Mouse (Mus musculus) forebrain, embryonic 14.5 days (tissue): ENCODE measurements around the gene Slit2. TPM values are rescaled to one million over a fixed set of nuclear protein-coding genes. Genes with fewer than 3 reads are reported as not detected.
A peak's percentile ranks its signal among the peaks of the same experiment; 100 is the strongest.

ENCODE experiments used
- ATAC-seq: fragments of 200-750 bp; cut with Nextera tagmentation; 2 replicates; pipeline ENCODE4 v1.8.0; 2017; ENCODE audit warnings: mild to moderate bottlenecking, moderate library complexity
- DNase-seq: peaks from one replicate; pipeline ENCODE4 v3.0.0-alpha.2; 2015; ENCODE audit warnings: low spot score
- H3K27ac ChIP-seq: fragments of 300-500 bp; sonication (generic); 2 replicates; pipeline ENCODE4 v1.5.1; 2014; ENCODE audit warnings: low read depth, mild to moderate bottlenecking, control low read depth, low read length, moderate library complexity
- H3K27me3 ChIP-seq: fragments of 300-500 bp; sonication (generic); replicated peaks from 2 replicates; pipeline ENCODE4 v1.6.1; 2014; ENCODE audit warnings: low read length, control low read depth, mixed read lengths; ENCODE audit not compliant: control insufficient read depth, insufficient read depth
- H3K36me3 ChIP-seq: fragments of 300-500 bp; sonication (generic); 2 replicates; pipeline ENCODE4 v1.6.1; 2014; ENCODE audit warnings: low read length, control low read depth; ENCODE audit not compliant: control insufficient read depth, insufficient read depth
- H3K4me1 ChIP-seq: fragments of 300-500 bp; sonication (generic); 2 replicates; pipeline ENCODE4 v1.6.1; 2014; ENCODE audit warnings: antibody characterized with exemption, low read length, control low read depth; ENCODE audit not compliant: control insufficient read depth, insufficient read depth
- H3K4me2 ChIP-seq: fragments of 300-500 bp; sonication (generic); 2 replicates; pipeline ENCODE4 v1.6.1; 2014; ENCODE audit warnings: mild to moderate bottlenecking, control low read depth, low read length
- H3K4me3 ChIP-seq: fragments of 300-500 bp; sonication (generic); 2 replicates; pipeline ENCODE4 v1.5.1; 2014; ENCODE audit warnings: low read depth, low read length, control low read depth
- H3K9ac ChIP-seq: fragments of 300-500 bp; sonication (generic); 2 replicates; pipeline ENCODE4 v1.6.1; 2014; ENCODE audit warnings: mild to moderate bottlenecking, low read length, control low read depth, moderate library complexity
- H3K9me3 ChIP-seq: fragments of 300-500 bp; sonication (generic); replicated peaks from 2 replicates; pipeline ENCODE4 v1.6.1; 2016; ENCODE audit warnings: low read length, control low read depth, mixed read lengths; ENCODE audit not compliant: control insufficient read depth
- WGBS: fragments of 180-500 bp; shearing (Covaris S2); extraction: QIAGEN DNeasy Blood & Tissue Kit; methylation state at CpG from one replicate; pipeline ENCODE4 v1.1.7; 2014; 5-methylcytosine and 5-hydroxymethylcytosine counted together
- polyA plus RNA-seq: library from polyadenylated mRNA; unstranded; fragments of >200 nt; fragmentation: Nextera tagmentation; extraction: Ambion mirVana; gene quantifications from 2 replicates; pipeline ENCODE4 v1.2.1, GENCODE M21; 2014

The Slit2 gene
- polyA plus RNA-seq, 1 experiment from 2014 or later = 10.0 TPM

GRCm38 (mm10) chr5:48034875-48035274, 51.9 kb downstream of the Slit2 start:
- Histone ChIP-seq H3K36me3 (no peaks in the 10 kb centered on the region), H3K27me3 (no peaks in the 10 kb centered on the region), H3K9me3 (no peaks in the 10 kb centered on the region), H3K4me1 (no peaks in the 10 kb centered on the region), H3K4me2 (no peak overlapping the region), H3K4me3 (no peak overlapping the region), H3K27ac (no peak overlapping the region), H3K9ac (no peak overlapping the region)
- DNase-seq = no peak
- ATAC-seq = no peak
- whole genome bisulfite sequencing = 92% methylated on average over 1 of the region's 1 CpGs

GRCm38 (mm10) chr5:48038033-48038432, 55.1 kb downstream of the Slit2 start:
- DNase-seq (peak; percentile 59), ATAC-seq (peak; percentile 63; the same call in 1 of the 2 replicates)
- Histone ChIP-seq H3K9me3 (no peaks in the 10 kb centered on the region), H3K27me3 (no peaks in the 10 kb centered on the region), H3K27ac (no peak overlapping the region), H3K36me3 (no peaks in the 10 kb centered on the region), H3K4me3 (no peak overlapping the region), H3K4me2 (no peak overlapping the region), H3K9ac (no peak overlapping the region), H3K4me1 (no peaks in the 10 kb centered on the region)
- WGBS = 47% methylated on average over 5 of the region's 5 CpGs

DNA sequence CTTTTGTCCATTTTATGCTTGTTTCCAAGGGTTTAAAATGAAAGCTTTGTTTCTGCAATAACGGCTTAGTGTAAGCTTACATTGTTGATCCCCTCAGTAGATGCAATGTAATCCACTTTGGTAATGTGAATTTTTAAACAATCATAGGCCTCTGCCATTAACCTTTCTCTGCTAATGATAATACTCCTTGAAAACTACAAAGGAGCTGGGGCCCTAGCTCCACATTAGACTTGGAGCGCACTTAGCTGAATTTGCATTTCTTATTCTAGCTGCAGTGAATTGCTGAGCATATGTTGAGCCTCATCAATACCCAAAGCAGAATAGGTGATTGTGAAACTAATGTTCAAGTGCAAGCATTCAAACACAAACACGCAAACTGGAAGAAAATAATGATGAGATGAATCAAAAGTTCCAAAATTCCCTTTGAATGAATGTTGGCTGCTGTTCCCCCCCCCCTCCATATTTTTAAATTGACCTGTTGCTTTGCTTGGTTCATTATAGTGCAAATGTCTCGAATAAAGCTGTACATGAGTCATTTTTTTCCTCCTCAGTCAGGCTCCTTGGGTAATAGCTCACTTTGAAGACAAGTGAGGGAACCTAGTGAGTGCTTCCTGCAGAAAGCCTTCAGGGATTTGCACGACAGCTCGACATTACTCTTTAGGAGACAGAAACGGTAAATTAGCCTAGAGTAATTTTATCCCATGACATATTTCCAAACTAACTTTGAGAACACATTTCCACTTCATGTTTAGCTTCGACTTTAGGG, 66.2 kb downstream of the Slit2 start:
- no peak overlapping the region for H3K27ac ChIP-seq
- no peaks in the 10 kb centered on the region for H3K27me3 ChIP-seq

DNA sequence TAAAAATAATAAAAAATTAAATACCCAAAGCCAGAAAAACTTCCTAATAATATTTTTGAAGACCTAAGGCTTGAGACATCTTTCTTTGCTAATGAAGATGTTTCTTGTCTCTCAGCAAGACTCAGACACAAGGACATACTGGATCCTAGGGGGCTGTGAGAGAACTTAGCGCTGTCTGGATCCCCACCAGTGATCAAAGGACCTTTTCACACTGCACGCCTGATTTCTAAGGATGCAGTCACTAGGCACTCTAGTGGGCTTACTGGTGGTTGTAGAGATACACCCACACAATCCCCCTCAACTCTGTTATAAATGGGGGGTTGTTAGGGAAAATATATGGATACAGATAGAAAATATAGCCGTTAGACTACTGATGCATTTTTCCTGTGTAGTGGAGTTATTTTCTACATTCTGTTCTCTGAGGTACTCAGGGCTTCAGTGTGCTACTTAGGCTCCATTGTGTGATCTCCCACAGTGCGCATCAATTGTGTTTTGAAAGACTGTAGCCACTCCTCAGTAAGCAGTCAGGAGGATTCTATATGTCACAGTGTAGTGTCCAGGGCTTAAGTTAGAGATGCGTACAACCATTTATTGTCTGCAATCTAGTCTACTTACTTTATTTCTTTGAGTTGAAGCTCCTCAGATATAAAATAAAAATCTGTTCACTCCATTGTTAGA, 67.8 kb downstream of the Slit2 start:
- H3K9me3 ChIP-seq = no peaks in the 10 kb centered on the region
- no peaks in the 10 kb centered on the region for H3K27me3 ChIP-seq
- no peak for ATAC-seq
- no peak overlapping the region for H3K27ac ChIP-seq
- peaks cover 13% of the 10 kb centered on the region for H3K4me1 ChIP-seq
- no peak overlapping the region for H3K4me2 ChIP-seq
- H3K36me3 ChIP-seq = no peaks in the 10 kb centered on the region
- no peak overlapping the region for H3K9ac ChIP-seq
- no peak overlapping the region for H3K4me3 ChIP-seq
- no peak for DNase-seq
- WGBS = 32% methylated on average over 5 of the region's 5 CpGs

More for the DNA sequence above, 66.2 kb downstream of the Slit2 start:
- DNase-seq (peak; percentile 58), ATAC-seq (peak; percentile 81)
- 7% methylated on average over 8 of the region's 8 CpGs for WGBS
- Histone ChIP-seq H3K9me3 (no peaks in the 10 kb centered on the region), H3K9ac (no peak overlapping the region), H3K4me1 (peaks cover 13% of the 10 kb centered on the region), H3K36me3 (no peaks in the 10 kb centered on the region), H3K4me2 (no peak overlapping the region; the same call in 1 of the 2 replicates), H3K4me3 (no peak overlapping the region)

DNA sequence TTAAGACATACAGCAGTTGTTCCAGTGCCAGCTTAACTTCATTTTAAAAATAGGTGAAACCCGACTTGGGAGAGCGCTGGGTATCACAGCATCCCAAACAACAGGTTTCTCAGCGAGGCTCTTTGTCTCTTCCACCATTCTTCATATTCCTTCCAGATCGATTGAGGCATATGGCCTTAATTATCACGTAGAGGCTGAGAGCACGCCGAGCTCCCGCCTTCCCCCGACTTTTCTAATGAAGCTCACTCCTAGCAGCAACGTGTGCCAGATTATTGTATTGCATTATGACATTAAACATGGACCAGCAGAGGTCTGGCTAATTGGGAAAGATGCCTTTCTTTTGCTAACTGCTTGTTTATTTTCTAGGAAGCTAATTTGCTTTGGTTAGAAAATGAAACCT, 75.7 kb downstream of the Slit2 start:
- 9% methylated on average over 10 of the region's 10 CpGs for WGBS
- Histone ChIP-seq H3K27me3 (no peaks in the 10 kb centered on the region), H3K36me3 (no peaks in the 10 kb centered on the region), H3K4me2 (peak overlapping the region; percentile 15), H3K9ac (no peak overlapping the region), H3K9me3 (no peaks in the 10 kb centered on the region), H3K4me1 (peaks cover 7% of the 10 kb centered on the region; the same call in 1 of the 2 replicates), H3K4me3 (no peak overlapping the region), H3K27ac (no peak overlapping the region)
- ATAC-seq (peak; percentile 80), DNase-seq (peak; percentile 80)

DNA sequence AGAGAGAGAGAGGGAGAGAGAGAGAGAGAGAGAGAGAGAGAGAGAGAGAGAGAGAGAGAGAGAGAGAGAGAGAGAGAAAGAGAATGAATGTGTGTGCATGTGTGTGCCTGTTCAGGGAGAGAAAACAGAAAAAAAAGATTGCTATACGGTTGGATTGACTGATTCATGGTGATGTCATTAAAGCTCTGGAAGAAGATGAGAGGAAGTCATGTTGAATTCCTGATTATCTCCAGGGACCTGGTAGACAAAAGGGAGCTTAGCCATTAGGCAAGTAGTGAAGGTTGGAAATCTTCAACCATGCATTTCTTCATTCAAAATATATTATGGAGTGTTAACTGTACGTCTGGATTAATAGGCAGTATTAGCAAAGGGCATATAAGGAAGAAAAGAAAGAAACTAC, 77.8 kb downstream of the Slit2 start:
- DNase-seq (peak; percentile 62), ATAC-seq (peak; percentile 33; the same call in 1 of the 2 replicates)
- WGBS = 9% methylated on average over 2 of the region's 2 CpGs
- no peak overlapping the region for H3K27ac ChIP-seq
- H3K27me3 ChIP-seq = no peaks in the 10 kb centered on the region
- no peak overlapping the region for H3K4me2 ChIP-seq
- no peak overlapping the region for H3K9ac ChIP-seq
- peaks cover 7% of the 10 kb centered on the region; the same call in 1 of the 2 replicates for H3K4me1 ChIP-seq
- no peak overlapping the region for H3K4me3 ChIP-seq
- H3K36me3 ChIP-seq = no peaks in the 10 kb centered on the region
- H3K9me3 ChIP-seq = no peaks in the 10 kb centered on the region

DNA sequence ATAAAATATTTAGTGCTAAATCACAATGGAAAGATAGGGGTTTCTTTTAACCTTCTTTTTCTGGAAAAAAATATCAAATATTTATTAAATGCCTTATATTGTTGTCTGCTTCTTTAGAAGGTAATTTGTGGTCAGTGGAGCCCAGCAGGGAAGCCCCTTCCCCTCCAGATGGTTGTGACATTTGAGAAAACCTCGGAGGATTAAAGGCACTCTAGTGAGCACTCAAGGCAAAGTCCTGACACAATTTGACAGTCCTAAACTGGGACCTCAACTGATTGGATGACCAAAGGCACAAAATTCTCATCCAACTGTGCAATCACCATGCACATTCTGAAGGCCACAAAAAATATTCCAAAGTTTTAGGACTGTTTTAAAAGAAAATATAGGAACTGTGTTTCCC, 95.8 kb downstream of the Slit2 start:
- Histone ChIP-seq H3K4me2 (no peak overlapping the region), H3K9me3 (no peaks in the 10 kb centered on the region), H3K4me1 (peaks cover 4% of the 10 kb centered on the region), H3K4me3 (no peak overlapping the region), H3K27me3 (no peaks in the 10 kb centered on the region), H3K9ac (no peak overlapping the region), H3K27ac (no peak overlapping the region), H3K36me3 (no peaks in the 10 kb centered on the region)
- no peak for DNase-seq
- no peak for ATAC-seq
- WGBS = 6% methylated on average over 1 of the region's 1 CpGs

DNA sequence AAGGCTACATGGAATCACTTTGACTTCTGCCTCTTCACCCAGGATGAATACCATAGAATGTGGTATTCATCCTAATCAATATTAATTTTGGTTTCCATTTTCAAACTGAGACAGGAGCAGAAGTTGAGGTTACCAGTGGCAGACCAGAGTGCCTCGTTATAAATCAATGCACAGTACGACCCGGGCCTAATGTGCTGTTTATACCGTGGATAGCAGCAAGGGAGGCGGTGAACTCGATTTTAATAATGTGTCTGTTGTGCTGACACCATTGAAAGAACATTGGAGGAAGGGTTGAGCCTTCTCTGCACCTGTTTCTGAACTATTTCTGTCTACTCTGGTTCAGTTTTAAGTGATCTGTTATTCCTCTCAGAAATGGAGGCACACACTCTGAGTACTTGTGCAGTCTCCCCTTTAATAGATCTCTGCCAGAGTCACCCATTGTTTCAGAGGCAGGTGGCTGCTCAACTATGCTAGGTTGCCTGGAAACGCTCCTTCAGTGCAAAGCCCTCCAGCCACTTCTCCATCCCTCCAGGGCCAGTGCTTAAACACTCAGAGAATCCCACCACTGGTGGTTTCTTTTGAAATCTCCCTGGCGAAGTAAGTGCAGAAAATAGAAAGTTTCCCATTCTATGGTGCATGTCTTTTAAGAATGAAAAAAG, 98.4 kb downstream of the Slit2 start:
- peak; percentile 92 for ATAC-seq
- 15% methylated on average over 8 of the region's 8 CpGs for WGBS
- H3K4me3 ChIP-seq = no peak overlapping the region
- H3K9ac ChIP-seq = no peak overlapping the region
- peaks cover 4% of the 10 kb centered on the region for H3K4me1 ChIP-seq
- H3K9me3 ChIP-seq = no peaks in the 10 kb centered on the region
- no peaks in the 10 kb centered on the region for H3K27me3 ChIP-seq
- DNase-seq = peak; percentile 64
- peak overlapping the region; percentile 27; the same call in 1 of the 2 replicates for H3K27ac ChIP-seq
- no peaks in the 10 kb centered on the region for H3K36me3 ChIP-seq
- H3K4me2 ChIP-seq = no peak overlapping the region
